Mouse (Mus musculus): Measurements from ENCODE around the gene Actl7a. TPM values are rescaled to one million over a fixed set of nuclear protein-coding genes. Genes with fewer than 3 reads are reported as not detected.

Actl7a gene
- not detected for polyA plus RNA-seq (2014; fragmentation: Illumina TruSeq; extraction: RNeasy Lipid Tissue Mini Kit (QIAGEN cat#74804); ENCODE audit: insufficient read depth, low read depth, low replicate concordance)

GRCm38 (mm10) chr4:56743363-56744195, at the start of gene Actl7a:
Actl7a (plus strand) TSS chr4:56743413.

GRCm38 (mm10) chr4:56740020-56740485, 3.2 kb upstream of the Actl7a start, which contains the start of gene Gm26657:
Gm26657 (plus strand) TSS chr4:56740070.

GRCm38 (mm10) chr4:56741041-56741493, 2.1 kb upstream of the Actl7a start, which contains the start of gene Actl7b:
Actl7b (minus strand) TSS chr4:56741443.

Other genes with a start within 250 kb of the Actl7a start
- gene Gm26657, start 3.3 kb upstream of the Actl7a start, polyA plus RNA-seq (2014; fragmentation: Illumina TruSeq; extraction: RNeasy Lipid Tissue Mini Kit (QIAGEN cat#74804); ENCODE audit: insufficient read depth, low read depth, low replicate concordance), result not detected
- gene Actl7b, start 2.0 kb upstream of the Actl7a start, polyA plus RNA-seq (2014; fragmentation: Illumina TruSeq; extraction: RNeasy Lipid Tissue Mini Kit (QIAGEN cat#74804); ENCODE audit: insufficient read depth, low read depth, low replicate concordance), result not detected
- gene Elp1, start 58.9 kb downstream of the Actl7a start, polyA plus RNA-seq (2014; fragmentation: Illumina TruSeq; extraction: RNeasy Lipid Tissue Mini Kit (QIAGEN cat#74804); ENCODE audit: insufficient read depth, low read depth, low replicate concordance), result 14.8 TPM
- gene Fam206a, start 58.9 kb downstream of the Actl7a start, polyA plus RNA-seq (2014; fragmentation: Illumina TruSeq; extraction: RNeasy Lipid Tissue Mini Kit (QIAGEN cat#74804); ENCODE audit: insufficient read depth, low read depth, low replicate concordance), result 2.8 TPM
- 7.1 TPM for gene Ctnnal1, start 121.8 kb downstream of the Actl7a start, polyA plus RNA-seq (2014; fragmentation: Illumina TruSeq; extraction: RNeasy Lipid Tissue Mini Kit (QIAGEN cat#74804); ENCODE audit: insufficient read depth, low read depth, low replicate concordance)
- 5.2 TPM for gene Tmem245, start 204.0 kb downstream of the Actl7a start, polyA plus RNA-seq (2014; fragmentation: Illumina TruSeq; extraction: RNeasy Lipid Tissue Mini Kit (QIAGEN cat#74804); ENCODE audit: insufficient read depth, low read depth, low replicate concordance)
- not detected for gene Frrs1l, start 247.0 kb downstream of the Actl7a start, polyA plus RNA-seq (2014; fragmentation: Illumina TruSeq; extraction: RNeasy Lipid Tissue Mini Kit (QIAGEN cat#74804); ENCODE audit: insufficient read depth, low read depth, low replicate concordance)